Mouse (Mus musculus): Measurements from ENCODE around the gene Ralgps1. TPM values are rescaled to one million over a fixed set of nuclear protein-coding genes. Genes with fewer than 3 reads are reported as not detected.

Ralgps1 gene
- total RNA-seq, 2 experiments from 2014 or later = 60.3 to 64.5 TPM

DNA sequence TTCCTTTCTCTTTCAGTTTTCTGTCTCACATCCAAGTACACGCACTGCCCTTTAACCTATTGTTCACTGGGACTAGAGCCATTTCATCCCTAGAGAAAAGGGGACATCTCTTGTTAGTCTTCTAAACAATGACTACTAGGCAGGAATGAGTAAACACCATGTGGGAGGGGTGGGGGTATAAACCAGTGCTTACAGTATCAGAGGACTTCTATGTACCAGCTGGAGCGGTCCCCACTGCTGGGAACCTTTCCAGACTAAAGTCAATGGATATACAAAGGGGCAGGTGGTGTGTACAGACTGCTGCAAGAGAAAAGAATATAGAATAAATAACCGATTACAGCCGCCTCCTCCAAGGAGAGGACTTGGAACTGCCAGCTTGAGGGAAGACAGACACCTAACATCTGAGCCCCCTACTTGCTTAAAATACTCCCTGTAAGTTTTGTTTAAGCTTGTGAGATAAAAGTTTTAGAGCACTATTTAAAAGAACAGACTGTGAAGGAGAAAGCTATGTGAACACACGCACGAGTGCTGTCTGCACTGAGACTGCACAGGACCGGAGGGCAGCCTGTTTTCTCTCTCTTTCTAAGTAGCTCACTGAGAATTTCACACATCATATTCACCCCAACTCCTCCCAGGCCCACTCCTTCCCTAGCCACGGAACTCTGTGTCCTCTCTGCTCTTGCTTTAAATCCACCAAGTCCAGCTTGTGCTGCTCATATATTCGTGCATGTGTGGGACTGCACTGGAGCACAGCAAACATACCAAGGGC is 5.4 kb downstream of the Ralgps1 start:
- no peak for DNase-seq (ENCODE audit: low spot score in 2 of 2)
- intact Hi-C loops (cut with DNase I) = no loop called here

DNA sequence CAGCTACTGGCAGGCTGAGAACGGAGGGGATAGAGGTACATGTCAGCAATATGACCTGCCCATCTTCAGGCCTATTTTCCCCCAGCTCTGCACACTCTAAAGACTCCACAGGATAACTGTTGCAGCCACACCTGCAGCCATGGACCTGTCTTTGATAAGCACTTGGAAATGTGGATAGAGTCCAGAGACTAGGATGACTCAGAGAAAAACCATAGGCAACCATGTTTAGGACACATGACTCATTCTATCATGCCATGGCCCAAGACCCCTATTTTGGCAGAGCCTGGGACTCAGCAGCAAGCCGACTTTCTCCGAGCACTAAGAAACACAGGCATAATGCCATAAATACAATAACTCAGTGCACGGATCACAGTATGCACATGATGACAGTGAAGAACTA is 6.6 kb downstream of the Ralgps1 start:
- intact Hi-C loops (cut with DNase I) = no loop called here
- no peak for DNase-seq (ENCODE audit: low spot score in 2 of 2)

GRCm38 (mm10) chr2:33363890-33364289 is 7.4 kb downstream of the Ralgps1 start:
- no peak for DNase-seq (ENCODE audit: low spot score in 2 of 2)
- intact Hi-C loops (cut with DNase I) = no loop called here

DNA sequence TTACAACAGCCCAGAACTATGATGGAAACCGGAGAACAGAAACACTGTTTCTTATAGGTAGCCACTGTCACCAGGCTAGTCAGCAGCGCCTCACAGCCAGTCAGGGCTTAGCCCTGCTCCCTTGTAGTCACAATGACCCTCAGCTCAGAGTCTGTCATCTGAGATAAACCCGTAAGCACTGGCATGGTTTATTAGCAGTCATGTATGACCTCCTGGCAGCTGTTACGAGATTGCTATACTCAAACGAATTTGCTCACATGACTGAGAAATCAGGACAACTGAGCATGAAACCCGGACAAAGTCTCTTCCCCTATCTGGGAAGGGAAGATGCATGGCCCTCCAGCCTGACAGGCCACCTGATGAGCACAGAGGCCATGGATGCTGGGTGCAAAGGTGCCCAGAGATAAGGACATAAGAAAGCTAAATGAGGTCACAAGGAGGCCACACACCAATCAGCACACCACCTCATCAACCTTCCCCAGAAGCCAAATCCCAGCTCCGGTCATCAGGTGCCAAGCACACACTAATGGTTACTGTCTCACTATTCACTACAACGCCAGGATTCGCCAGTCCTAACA is 10.1 kb downstream of the Ralgps1 start:
- intact Hi-C loops (cut with DNase I) = no loop called here
- no peak for DNase-seq (ENCODE audit: low spot score in 2 of 2)

GRCm38 (mm10) chr2:33360564-33360963 is 10.7 kb downstream of the Ralgps1 start:
- no peak for DNase-seq (ENCODE audit: low spot score in 2 of 2)
- intact Hi-C loops (cut with DNase I) = no loop called here

DNA sequence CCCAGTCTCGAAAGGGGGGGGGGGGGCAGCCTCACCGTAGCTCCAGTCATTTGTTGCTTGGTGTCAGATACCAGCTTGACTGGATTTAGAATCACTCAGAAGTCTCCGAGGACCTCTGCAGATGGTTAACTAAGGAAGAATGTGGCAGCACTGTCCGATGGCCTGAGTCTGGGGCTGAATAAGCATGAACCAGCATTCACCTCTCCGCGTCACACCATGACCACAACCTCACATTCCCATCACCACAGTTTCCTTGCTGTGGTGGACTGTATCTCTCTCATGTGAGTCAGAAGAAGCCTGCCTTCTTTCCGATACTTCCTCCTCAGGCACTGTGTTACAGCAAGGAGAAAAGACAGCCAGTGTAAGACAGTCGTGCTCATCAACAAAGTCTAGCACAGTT is 12.1 kb downstream of the Ralgps1 start:
- intact Hi-C loops (cut with DNase I) = loop anchor here (5.0 kb wide), 1 partner anchor 43 kb away; no protein-coding TSS in a partner anchor
- no peak for DNase-seq (ENCODE audit: low spot score in 2 of 2)

- intact Hi-C loops (cut with DNase I) = loop anchor here (5.0 kb wide), 1 partner anchor 45 kb away; no protein-coding TSS in a partner anchor
Observed at GRCm38 (mm10) chr2:33357250-33357838, 13.9 kb downstream of the Ralgps1 start.

DNA sequence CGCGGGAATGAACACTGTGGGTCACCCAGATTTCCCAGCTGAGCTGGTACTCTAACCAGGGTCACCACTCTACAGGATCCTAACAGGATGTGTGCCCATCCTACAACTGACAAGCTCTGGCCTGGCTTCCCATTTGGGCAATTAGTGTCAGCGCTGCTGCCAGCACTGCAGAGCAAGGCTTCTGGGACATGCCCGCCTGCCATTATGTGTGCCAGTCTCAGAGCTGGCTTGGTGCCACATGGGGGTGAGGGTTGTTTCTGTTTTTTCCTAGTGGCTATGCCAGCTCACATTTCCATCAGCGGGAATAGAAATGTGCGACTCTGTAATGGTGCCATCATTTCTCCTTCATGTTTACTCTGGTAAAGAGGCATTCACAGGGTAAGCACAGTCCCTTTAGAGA is 15.7 kb downstream of the Ralgps1 start:
- intact Hi-C loops (cut with DNase I) = loop anchor here (5.0 kb wide), 1 partner anchor 47 kb away; no protein-coding TSS in a partner anchor
- DNase-seq (ENCODE audit: low spot score in 2 of 2) = peak; percentile 82 to 83

More at GRCm38 (mm10) chr2:33357250-33357838, 13.9 kb downstream of the Ralgps1 start:
- no peak for DNase-seq (ENCODE audit: low spot score in 2 of 2)

DNA sequence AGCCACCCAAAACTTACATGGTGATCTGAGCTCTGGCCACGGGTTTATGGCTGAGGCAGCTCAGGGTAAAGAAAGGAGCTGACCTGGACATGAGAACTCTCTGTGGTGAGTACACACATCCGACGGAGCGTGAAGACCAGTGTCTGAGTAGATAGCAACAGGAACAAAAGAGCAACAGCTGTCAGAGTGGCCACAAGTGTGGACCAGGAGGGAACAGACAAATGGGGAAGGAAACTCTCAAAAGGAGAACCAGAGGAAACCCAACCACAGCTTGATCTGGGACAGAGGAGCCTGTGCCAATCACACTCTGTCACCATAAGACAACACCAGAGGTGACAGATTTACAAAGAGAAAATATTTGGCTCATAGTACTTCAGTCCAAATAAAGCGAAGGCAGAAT is 17.9 kb downstream of the Ralgps1 start:
- intact Hi-C loops (cut with DNase I) = no loop called here
- DNase-seq (ENCODE audit: low spot score in 2 of 2) = peak; percentile 35 to 60

DNA sequence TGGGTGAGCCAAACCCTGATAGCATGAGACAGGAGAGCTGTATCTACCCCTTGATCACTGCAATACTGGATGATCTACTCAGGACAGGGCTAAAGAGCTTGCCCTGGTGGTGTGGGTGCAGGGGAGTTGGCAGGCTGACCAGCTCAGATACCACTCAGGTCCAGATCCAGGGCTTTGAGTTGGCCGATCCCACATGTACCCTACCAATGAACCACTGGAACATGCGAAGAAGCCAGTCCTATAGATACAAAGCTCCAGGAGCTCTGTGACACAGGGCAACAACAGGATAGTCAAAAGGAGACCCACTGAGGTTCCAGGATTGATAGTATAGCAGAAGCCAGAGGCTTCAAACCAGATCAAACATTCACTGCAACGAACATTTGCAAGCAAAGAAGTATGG is 19.8 kb downstream of the Ralgps1 start:
- DNase-seq (ENCODE audit: low spot score in 2 of 2) = no peak
- intact Hi-C loops (cut with DNase I) = no loop called here

GRCm38 (mm10) chr2:33350921-33351320 is 20.4 kb downstream of the Ralgps1 start:
- intact Hi-C loops (cut with DNase I) = no loop called here
- DNase-seq (ENCODE audit: low spot score in 2 of 2) = no peak

GRCm38 (mm10) chr2:33349581-33349980 is 21.7 kb downstream of the Ralgps1 start:
- DNase-seq (ENCODE audit: low spot score in 2 of 2) = no peak
- intact Hi-C loops (cut with DNase I) = loop anchor here (2.0 to 5.0 kb wide), 2 partner anchors 132 to 195 kb away; partner anchors contain the start of gene Angptl2

GRCm38 (mm10) chr2:33349081-33349480 is 22.2 kb downstream of the Ralgps1 start:
- DNase-seq (ENCODE audit: low spot score in 2 of 2) = peak; percentile 90
- intact Hi-C loops (cut with DNase I) = loop anchor here (2.0 to 5.0 kb wide), 2 partner anchors 132 to 194 kb away; partner anchors contain the start of gene Angptl2

DNA sequence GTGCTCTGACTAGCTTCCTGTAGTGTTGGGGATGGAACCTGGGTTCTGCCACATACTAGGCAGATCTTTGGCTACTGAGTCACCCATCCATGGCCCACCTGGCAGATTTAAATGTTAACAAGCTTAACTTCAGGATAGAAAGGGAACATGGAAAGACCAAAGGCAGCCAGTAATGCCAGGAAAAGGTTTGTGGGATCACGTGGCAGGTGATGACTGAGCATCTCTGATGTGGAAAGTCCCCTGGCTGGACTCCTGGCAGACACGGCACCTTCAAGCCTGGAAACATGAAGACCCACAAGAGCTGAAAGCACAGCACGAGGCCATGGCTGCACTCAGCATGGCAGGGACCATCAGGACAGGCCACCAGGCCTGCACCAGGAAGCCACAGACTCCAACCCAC is 23.0 kb downstream of the Ralgps1 start:
- intact Hi-C loops (cut with DNase I) = loop anchor here (2.0 to 5.0 kb wide), 2 partner anchors 131 to 193 kb away; partner anchors contain the start of gene Angptl2
- no peak for DNase-seq (ENCODE audit: low spot score in 2 of 2)

- intact Hi-C loops (cut with DNase I) = loop anchor here (2.0 to 5.0 kb wide), 2 partner anchors 130 to 193 kb away; partner anchors contain the start of gene Angptl2
- DNase-seq (ENCODE audit: low spot score in 2 of 2) = peak; percentile 66 to 86
Observed at GRCm38 (mm10) chr2:33347607-33348006, 23.7 kb downstream of the Ralgps1 start.

DNA sequence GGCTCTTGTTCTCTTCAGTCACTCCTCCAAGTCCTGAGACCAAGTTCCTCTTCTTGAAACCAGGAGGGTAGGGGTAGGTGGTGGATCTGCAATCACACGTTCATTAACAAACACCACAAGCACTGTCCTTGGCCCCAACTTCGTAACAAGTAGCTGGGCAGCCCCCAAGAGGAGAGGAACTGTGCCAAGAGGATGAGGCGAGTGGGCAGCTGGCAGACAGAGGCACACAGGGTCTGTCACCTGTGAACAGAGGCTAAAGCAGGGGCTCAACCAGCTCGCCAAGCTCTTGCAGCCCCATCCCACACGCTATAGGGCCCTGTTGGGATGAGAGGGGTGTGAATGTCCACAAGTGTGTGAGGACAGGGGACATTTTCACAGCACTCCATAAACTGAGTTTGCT is 24.5 kb downstream of the Ralgps1 start:
- DNase-seq (ENCODE audit: low spot score in 2 of 2) = no peak
- intact Hi-C loops (cut with DNase I) = loop anchor here (5.0 kb wide), 1 partner anchor 129 kb away; the partner anchor contains the start of gene Angptl2

GRCm38 (mm10) chr2:33345956-33346355 is 25.3 kb downstream of the Ralgps1 start:
- no peak for DNase-seq (ENCODE audit: low spot score in 2 of 2)
- intact Hi-C loops (cut with DNase I) = loop anchor here (5.0 kb wide), 1 partner anchor 129 kb away; the partner anchor contains the start of gene Angptl2

DNA sequence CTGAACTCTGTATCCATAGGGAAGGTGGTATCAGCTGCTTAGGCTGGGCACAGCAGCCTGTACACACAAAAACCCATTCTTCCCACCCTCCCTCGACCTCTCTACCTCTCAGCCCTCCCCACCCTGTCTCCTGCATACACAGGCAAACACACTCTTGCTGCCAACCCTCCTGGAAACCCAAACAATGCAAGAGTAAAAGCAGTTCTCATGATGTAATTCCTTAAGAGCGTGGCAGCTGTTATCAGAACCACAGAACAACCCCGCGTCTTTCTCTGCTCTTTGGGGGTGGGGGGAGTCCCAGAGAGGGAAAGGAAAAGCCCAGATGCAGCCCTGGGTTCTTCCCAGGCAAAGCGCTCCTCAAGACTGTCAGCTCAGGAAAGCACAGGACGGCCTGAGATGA is 25.8 kb downstream of the Ralgps1 start:
- no peak for DNase-seq (ENCODE audit: low spot score in 2 of 2)
- intact Hi-C loops (cut with DNase I) = loop anchor here (5.0 kb wide), 1 partner anchor 128 kb away; the partner anchor contains the start of gene Angptl2

GRCm38 (mm10) chr2:33343413-33343812 is 27.9 kb downstream of the Ralgps1 start:
- DNase-seq (ENCODE audit: low spot score in 2 of 2) = no peak
- intact Hi-C loops (cut with DNase I) = no loop called here

DNA sequence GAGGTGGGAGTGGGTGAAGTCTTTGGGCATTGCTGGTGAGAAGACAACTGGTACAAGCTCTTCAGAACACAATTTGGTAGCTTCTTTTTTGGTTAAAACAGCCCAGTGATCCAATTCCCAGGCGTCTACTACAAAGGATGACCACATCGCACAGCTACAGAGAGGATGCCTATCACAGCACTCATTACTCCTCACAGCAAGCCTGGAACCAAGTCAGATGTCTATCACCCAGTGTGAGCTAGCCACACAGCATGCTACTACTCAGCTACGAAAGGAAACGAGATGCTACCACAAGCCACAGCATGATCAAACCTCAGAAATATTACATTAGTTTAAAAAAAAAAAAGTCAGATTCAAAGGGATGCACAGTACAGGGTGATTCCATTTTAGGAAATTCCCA is 29.1 kb downstream of the Ralgps1 start:
- DNase-seq (ENCODE audit: low spot score in 2 of 2) = no peak
- intact Hi-C loops (cut with DNase I) = no loop called here
